Mouse (Mus musculus): ENCODE measurements around the gene Hmgn2.

DNA sequence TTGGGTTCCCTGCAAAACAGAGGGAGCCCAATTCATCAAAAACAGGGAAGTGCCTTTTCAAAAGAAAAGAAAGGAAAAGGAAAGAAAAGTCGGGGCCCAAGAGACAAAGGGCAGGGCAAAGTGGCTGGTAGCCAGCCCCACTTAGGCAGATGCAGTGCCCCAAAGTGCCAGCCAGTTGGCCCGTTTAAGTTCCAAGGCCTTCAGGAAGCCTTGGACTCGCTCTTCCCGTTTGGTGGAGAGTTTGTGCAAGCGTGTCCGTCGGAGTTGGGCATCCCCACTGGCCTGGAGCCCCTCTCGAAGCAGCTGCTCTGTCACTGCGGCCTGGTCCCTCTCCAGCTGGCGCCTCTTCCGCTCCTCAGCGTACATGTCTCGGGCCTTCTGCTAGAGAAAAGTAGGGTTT, 2.4 kb upstream of the Hmgn2 start:
- TF ChIP-seq EP300 (IDR thresholded peaks at IDR 0.05; ENCODE audit: insufficient read depth, low read depth, low read length) (no peak), CTCF (IDR thresholded peaks at IDR 0.05) (no peak), POLR2A (IDR thresholded peaks at IDR 0.05; ENCODE audit: insufficient read depth, low read depth, low read length) (no peak)
